Mouse (Mus musculus) right cerebral cortex, postnatal 4 days (tissue): Measurements from ENCODE around the gene Cuedc1.
"Not testable (repeated sequence)": the region's sequence is repeated elsewhere in the genome, so short reads cannot be mapped to it uniquely, and the experiment has no call there.

Experiments
- DNase-seq: peaks from one replicate; pipeline ENCODE4 v3.0.0-alpha.2; 2022

Cuedc1 gene

GRCm38 (mm10) chr11:88204593-88205368 is 106.9 kb downstream of the Cuedc1 start:
- no peak for DNase-seq

GRCm38 (mm10) chr11:88206576-88206975 is 108.7 kb downstream of the Cuedc1 start:
- DNase-seq, result not testable (repeated sequence)

GRCm38 (mm10) chr11:88207697-88208096 is 109.8 kb downstream of the Cuedc1 start:
- no peak for DNase-seq

GRCm38 (mm10) chr11:88211824-88212582 is 114.1 kb downstream of the Cuedc1 start:
- DNase-seq, result no peak

GRCm38 (mm10) chr11:88213757-88214156 is 115.9 kb downstream of the Cuedc1 start:
- DNase-seq, result no peak

- peak; percentile 32 for DNase-seq
These were observed 117.3 kb downstream of the Cuedc1 start for GRCm38 (mm10) chr11:88214881-88215831.

GRCm38 (mm10) chr11:88216231-88216685 is 118.4 kb downstream of the Cuedc1 start:
- peak; percentile 77 for DNase-seq

GRCm38 (mm10) chr11:88218155-88218554 is 120.3 kb downstream of the Cuedc1 start:
- no peak for DNase-seq

GRCm38 (mm10) chr11:88218586-88218985 is 120.7 kb downstream of the Cuedc1 start:
- no peak for DNase-seq

- no peak for DNase-seq
These were observed 124.1 kb downstream of the Cuedc1 start for GRCm38 (mm10) chr11:88221929-88222475.

GRCm38 (mm10) chr11:88227001-88227957 is 129.4 kb downstream of the Cuedc1 start:
- no peak for DNase-seq

- no peak for DNase-seq
These were observed 133.4 kb downstream of the Cuedc1 start for GRCm38 (mm10) chr11:88231213-88231790.

- no peak for DNase-seq
These were observed 135.9 kb downstream of the Cuedc1 start for GRCm38 (mm10) chr11:88233528-88234427.

- DNase-seq, result no peak
These were observed 136.9 kb downstream of the Cuedc1 start for GRCm38 (mm10) chr11:88234789-88235188.

GRCm38 (mm10) chr11:88235221-88236203 is 137.7 kb downstream of the Cuedc1 start:
- DNase-seq, result no peak

- DNase-seq, result no peak
These were observed 142.4 kb downstream of the Cuedc1 start for GRCm38 (mm10) chr11:88240275-88240674.

GRCm38 (mm10) chr11:88240736-88241353 is 143.0 kb downstream of the Cuedc1 start:
- no peak for DNase-seq
